Mouse (Mus musculus) spleen, postnatal 36 days (tissue): Measurements from ENCODE around the gene Zfp652.
A peak's percentile ranks its signal among the peaks of the same experiment; 100 is the strongest.
"Not testable (repeated sequence)": the region's sequence is repeated elsewhere in the genome, so short reads cannot be mapped to it uniquely, and the experiment has no call there.

Experiments used
- DNase-seq, 2 experiments: peaks; one replicate each; pipeline ENCODE4 v3.0.0; 2022; ENCODE audit warnings: low spot score in 2 of 2, mixed read lengths in 1 of 2

Gene Zfp652

DNA sequence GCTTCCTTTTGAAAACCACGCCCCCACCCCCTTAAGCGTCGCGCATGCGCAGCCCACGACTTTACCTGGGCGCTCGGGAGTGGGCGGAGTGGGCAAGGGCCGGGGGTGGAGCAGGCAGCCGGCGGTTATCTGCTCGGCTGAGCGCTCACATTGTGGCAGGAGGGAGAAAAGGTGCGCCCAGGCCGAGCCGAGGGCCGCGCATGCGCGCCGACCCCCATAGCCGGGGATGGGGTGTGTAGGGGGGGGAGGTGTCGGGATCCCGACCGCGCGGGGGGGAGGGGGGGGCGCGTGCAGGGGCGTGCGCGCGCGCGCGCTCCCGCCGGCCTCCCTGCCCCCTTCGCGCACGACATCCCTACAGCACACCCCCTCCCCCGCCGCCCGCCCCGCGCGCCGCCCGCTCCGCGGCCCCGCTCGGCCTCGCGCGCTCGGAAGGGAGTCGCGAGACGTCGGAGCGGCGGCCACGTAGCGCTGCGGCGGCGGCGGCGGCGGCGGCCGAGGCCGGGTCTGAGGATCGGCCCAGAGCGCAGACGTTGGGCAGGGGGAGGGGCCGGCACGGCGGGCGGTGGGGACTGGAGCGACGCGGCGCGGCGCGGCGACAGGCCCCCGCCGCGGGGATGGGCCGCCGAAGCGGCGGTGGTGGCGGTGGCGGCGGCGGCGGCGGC is at the start of gene Zfp652:
Zfp652 (plus strand) TSS at position 111 of the 662 bp plus-strand sequence.
- DNase-seq: peak; percentile 97

DNA sequence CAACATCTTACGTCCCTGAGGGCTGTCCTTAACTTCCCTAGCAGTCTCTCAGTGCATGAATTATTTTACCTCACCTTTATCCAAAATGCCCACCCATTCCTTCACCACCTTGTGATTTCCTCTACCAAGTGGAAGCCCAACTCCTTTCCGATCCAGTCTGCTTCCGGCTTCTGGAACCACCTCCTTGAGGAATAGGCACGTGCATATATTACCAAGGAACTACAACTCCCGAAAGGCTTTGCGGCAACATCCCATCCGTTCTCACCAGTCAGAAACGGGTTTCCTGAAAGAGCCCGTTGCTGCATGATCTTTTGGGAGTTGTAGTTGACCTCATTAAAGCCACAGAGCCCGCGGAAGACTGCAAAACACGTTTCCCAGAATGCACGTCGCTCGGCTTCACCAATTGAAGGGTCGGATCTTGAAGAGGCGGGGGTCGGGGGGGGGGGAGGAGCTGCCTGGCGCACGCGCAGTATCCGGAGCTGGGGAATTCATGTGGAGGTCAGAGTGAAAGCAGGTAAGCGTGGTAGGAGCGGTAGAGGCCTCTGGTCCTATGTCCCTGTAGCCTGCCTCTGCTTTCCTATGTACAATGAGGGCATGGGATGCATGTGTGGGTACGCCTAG is 45.8 kb upstream of the Zfp652 start, which contains the start of gene Phb:
Phb (plus strand) TSS at position 429 of the 621 bp plus-strand sequence.
- DNase-seq: peak; percentile 94 to 97

DNA sequence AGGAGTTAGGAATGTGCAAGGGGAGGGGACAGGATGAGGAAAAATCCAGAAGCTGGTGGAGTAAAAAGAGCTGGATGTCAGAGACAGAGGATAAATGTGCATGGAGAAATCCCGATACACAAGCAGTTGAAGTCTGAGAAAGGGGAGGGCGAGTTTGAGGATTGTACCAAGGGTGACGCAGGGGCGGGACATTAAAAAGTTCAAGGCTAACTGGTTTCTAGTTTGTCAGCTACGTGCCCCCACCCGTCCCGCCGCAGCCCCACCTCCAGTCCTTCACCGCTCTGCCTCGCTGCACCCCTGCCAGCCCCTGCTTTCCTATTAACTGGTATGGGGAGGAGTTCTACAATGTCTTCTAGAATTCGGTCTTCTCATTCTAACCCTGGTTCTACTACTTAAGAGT is 45.3 kb upstream of the Zfp652 start:
- DNase-seq: peak; percentile 52 to 57

DNA sequence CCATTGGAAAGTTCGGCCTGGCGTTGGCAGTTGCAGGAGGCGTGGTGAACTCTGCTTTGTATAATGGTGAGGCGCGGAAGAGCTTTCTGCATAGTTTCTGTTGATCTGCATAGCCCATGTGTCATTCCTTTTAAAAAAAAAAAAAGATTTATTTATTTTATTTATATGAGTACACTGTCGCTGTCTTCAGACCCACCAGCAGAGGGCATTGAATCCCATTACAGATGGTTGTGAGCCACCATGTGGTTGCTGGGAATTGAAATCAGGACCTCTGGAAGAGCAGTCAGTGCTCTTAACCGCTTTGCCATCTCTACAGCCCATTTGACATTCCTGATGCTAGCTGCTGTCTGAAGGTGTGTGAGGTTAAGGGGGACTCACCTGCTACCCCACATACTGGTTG is 44.4 kb upstream of the Zfp652 start:
- not testable (repeated sequence) for DNase-seq

DNA sequence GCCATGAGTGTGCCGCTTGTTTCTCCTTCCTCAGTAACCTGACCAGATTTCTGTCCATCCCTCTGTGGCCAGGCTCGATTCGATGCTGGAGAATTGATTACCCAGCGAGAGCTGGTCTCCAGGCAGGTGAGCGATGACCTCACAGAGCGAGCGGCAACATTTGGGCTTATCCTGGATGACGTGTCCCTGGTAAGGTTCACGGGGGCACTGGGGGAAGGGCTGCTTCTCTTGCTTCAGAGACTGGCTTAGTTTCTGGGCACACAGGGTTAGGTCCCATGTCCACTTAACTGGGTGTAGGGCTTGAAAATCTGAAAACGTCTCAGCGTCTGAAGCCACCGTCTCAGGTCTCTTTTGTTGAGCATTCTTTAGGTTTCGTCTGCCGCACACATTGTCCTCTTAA is 37.0 kb upstream of the Zfp652 start:
- DNase-seq: no peak

DNA sequence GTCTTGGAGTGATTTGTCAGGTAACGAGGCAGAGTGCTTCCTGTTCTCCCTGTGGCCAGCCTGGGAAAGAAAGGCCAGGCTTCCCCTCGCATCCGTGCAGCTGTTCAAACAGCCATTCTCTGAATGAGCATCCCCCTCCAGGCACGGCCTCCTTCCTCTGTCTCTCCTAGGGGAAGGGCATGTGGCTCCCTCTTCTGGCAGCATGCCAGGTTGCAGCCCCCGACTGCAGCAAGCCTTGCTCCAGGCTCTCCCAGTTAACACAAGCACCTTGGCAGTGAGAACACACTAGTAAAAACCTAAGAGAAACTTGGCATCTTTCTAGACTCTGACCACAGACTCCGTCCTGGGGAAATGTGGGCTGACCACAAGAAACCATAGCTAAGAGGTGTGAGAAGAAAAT is 36.2 kb upstream of the Zfp652 start:
- DNase-seq: peak; percentile 56 to 59

DNA sequence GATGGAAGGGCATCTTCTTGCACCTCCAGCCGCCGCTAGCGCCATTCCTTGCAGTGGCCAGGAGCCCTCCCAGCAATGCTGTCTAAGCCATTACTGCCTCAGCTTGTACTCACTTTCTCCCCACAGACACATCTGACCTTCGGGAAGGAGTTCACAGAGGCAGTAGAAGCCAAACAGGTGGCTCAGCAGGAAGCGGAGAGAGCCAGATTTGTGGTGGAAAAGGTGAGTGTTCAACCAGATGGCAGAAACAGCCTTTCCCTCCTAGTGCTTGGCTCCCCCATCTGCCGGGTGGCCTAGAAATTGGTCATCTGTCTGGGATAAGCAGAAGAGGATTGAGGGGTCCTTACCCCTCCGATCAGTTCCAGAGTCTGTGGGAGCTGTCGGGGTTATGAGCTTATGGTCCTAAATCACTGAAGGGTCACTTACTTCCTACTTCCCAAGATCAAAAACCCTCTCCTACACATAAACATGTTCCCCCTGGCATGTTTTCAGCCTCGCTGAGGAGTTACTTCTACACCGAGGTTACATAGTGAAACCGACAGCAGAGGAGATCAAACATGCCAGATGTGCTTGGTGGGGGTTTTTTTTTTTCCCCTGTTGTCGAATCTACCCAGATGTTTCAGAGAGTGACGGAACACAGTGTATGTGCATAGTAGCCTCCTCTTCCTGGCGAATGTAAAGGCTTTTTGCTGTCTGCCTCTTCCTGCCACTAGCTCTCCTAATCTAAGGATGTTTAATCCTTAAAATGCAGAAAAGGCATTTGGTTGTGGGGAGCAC is 34.4 kb upstream of the Zfp652 start:
- DNase-seq: no peak

DNA sequence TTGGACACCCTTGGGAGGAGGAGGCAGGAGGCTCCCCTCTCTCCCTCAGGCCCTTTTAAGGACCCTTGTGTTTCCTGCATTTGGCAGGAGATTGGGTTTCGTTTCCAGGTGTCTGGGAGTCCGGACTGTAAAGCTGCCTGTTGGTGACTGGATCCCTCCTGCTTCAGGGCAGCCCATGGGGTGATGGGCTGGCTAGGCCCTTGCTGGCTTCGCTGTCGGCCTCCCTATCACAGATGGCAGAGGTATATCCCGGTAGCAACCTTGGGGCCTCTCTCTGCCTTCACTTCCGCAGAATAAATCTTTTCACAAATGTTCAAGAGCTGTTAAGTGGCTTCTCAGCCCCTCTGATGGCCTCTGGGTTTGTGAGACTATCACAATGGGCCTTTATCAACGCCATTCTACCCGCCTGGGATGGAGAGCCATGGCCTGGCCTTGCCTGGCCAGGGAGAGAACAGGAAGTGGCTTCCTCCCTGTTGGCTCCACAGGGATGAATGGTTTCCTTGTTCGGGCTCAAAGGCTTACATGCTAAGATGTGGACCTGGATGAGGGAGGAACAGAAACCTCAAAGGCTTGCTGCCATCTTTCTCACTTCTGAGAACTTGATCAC is 30.4 kb upstream of the Zfp652 start:
- DNase-seq: no peak

DNA sequence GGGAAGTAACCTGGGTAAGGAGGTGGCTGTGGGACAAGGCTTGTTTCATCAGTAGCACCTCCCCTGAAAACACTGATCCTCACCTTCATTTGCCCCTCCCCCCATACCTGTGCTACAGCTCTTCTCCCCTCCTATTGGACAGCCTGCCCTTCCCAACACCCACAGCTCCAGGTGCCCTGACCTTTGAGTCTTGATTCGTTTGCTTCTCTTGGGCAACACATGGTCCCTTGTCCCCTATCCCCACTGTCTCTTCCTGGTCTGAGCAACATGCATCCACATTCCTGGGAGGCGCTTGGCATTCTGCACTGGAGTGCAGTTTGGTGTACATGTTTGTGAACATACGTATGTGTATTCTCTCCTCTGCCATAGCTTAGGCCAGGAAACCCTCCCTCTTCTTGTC is 29.5 kb upstream of the Zfp652 start:
- DNase-seq: no peak

DNA sequence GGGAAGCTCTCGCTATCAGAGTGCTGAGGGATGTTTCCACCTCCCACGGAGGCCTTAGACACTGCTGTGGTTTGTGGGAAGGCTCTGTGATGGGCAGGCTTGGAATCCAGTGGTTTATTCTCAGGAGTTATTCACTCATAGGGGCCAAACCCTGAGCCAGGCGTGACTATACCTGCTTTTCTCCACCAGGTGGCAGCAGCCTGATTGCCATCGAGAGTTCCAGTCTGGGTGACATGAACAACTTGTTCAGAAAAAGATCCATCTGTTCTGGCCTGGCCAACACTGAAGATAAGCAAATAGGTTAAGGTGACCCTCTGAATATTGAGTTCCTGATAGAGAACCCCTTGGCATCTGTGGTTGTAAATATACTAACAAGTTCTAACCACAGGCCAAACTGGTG is 26.4 kb upstream of the Zfp652 start:
- peak; percentile 62 to 73 for DNase-seq

DNA sequence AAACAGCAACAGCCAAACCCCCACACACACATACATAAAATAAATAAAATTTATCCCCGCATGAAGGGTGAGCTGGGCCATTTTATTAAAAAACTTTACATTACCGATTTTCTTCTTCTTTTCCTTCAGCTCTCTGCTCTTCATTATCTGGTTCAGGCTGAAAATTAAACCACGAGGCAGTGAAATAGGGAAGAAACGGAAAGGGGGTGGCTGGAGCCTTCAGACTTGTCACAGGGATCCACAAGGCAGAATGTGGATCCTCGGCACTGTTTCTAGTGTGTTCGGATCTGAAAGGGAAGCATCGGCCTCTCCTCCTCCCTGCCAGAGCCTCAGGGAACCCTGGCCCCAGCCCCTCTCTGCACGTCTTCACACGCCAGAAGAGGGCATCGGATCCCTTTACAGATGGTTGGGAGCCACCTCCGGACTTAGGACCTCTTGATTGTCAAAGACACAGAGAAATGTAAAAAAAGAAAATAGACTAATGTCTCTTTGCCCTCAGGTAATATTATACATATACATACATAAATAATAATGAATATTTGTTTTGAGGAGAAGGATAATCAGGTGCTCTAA is 25.3 kb upstream of the Zfp652 start:
- no peak for DNase-seq

DNA sequence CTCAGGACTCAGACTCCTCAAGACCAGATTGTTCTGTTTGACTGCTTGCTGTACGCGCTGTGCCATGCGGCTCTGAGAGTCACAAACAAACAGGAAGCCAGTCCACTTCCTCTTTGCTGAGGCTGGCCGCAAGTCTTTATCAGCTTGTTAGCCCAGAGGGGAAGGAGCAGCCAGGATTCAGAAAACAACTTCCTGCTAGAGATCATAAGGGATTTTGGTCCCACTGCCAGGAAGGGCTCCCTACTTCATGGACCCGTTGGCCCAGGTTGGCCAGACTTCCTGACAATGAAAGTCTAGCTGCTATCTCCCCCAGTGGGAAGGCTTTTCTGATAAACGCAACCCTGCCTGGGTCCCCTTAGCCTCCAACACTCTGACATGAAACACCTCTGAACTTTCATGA is 24.0 kb upstream of the Zfp652 start:
- peak; percentile 75 to 79 for DNase-seq

DNA sequence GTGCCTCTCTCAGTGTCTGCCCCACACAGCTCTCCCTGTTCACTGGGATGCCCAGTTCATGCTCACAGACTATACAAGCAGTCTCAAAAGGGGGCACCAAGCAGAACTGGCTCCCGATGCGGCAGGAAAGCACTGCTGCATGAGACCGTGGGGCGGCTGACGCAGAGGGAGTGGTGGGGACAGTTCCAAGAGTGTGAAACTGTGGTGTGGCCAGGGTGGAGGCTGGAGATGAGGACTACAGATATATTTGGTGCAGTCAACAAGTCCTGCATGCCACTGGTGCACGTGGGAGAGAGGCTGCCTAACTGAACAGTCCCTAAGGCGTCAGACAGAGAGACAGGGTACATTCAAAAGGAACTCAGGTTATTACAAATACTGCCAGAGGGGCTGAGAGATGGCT is 23.5 kb upstream of the Zfp652 start:
- peak; percentile 29 to 41 for DNase-seq

DNA sequence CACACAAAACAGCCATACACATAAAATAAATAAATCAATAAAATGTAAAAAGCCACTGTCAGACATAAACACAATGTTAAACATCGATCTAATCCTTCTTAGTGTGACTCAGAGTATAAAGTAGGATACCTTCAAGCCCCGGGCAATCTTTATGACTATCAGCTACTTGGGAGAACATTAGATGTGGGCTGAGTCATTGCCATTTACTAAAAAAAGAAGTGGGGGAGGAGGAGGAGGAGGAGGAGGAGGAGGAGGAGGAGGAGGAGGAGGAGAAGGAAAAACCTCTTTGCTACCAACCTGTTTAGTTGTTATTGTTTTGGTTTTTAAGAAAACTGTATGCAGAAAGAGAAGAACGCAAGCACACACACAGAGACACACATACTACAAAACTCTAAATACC is 22.9 kb upstream of the Zfp652 start:
- no peak for DNase-seq

DNA sequence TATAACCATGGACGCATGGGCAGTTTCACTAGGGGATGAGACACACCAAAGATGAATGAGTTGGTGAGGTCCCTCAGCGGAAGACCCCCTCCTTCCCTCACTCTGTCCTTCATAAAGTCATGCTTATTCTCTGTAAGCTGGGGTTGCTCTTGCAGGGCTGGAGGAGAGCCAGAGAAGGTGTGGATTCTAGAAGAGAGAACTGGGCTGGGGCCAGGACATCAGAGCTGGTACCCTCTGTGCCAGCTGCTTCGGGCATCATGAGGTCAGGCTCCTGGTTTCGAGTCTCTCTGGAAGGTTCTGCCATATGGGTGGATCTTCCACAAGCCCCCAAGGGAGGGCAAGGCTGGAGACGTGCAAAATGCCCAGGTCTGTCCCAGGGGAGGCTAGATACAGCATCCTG is 13.9 kb upstream of the Zfp652 start:
- no peak for DNase-seq

DNA sequence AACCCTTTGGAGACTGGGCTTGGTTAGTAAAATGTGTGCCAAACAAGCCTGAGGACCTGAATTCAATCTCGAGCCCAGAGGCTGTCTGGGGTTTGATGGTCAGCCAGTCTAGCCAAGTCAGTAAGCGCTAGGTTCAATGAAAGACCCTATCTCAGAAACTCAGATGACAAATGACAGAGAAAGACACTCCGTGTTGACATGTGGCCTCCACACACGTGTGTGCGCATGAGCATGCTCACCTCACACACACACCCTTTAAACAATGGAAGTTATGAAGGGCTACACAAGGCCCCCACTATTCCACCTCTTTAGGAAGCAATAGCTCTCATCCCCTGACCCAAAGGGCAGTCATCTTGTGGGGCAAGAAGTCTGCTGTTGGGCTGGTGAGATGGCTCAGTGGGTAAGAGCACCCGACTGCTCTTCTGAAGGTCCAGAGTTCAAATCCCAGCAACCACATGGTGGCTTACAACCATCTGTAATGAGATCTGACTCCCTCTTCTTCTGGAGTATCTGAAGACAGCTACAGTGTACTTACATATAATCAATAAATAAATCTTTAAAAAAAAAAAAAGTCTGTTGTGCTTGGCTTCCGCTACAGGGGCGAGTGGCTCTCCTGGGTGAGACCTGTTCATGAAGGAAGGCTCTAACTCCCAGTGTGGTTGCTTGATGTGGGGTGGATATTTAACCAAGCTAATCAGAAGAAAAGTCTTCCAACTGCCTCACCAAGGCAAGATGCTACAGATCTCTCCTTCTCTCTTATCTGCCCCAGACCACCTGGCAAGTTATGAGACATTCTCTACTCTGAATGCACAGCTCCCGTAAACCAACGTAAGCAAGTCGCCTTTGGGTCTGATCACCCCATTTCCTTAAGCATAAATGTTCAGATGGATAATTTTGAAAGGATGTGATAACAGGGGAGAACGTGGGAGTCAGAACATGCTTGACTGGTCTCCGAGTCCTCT is 11.4 kb upstream of the Zfp652 start:
- peak in 1 of 2 experiments; percentile 20 for DNase-seq

DNA sequence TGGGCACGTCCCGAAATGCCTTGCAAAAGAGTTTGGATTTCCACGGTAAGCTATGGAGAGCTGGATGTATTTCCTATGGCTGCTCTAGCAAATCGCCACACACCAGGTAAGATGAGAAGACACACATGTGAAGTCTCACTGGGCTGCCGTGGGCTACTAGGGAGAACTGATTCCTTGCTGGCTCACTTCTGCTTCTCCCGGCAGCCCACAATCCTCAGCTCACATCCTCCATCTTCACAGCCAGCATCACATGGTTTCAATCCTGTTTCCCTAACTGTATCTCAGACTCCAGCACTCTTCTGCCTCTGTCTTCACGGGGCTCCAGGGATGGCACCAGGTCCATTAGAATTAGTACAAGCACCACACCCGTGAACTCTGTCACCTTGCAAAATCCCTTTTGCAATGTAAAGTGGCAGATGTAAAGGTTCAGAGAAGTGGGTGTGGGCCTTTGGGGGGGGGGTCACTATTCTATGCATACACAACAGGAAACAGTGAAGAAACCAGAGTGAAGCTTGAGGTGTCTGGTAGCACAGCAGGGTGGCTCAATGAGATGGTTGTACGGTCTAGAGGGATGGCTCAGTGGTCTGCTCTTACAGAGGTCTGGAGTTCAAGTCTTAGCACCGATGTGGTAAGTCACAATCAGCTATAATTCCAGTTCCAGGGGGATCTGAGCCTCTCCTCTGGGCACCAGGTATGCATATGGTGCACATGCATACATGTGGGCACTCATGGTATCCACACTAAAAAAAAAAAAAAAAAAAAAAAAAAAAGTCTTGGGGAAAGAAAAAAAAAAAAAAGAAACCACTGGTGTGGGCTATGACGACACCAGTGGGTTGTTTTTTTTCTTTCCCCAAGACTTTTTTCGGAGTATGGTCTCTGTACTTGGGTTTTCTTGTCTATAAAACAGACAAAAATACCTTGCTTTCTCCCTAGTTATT is 8.2 kb upstream of the Zfp652 start:
- no peak for DNase-seq

DNA sequence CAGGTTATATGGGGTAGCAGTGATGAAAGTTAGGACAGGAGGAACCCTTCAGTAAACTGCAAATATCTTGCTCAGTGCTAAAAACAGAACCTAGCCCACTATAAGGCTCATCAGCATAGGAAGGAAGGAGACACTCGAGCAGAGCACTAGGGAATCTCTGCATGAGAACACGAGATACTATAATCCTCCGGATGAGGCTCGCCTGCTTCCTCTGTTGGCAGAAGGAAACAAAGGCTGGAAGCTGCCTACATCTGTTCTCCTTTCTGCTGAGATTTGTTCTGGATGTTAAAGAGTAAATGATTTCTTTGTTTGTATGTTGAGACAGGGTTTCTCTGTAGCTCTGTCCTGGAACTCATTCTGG is 7.5 kb upstream of the Zfp652 start:
- DNase-seq: no peak

DNA sequence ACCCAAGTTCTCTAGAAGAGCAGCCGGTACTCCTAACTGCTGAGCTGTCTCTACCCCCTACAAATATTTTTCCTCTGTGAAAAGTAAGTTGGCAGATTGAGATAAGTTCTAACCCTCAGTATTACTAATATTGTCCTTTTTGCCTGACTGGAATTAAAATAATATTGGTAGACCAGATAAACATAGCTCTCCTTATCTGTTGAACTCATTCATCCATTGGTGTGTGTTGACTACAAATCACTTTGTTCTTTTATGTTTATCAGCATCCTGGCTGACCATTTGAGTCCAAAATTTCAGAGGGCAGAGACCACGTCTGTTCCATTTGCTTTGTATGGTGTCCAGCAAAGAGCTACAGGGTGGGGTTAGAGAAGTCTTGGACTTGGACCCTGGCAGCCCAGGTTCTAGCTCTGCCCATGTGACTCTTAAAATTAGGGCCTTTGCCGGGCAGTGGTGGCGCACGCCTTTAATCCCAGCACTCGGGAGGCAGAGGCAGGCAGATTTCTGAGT is 2.9 kb upstream of the Zfp652 start:
- no peak for DNase-seq

DNA sequence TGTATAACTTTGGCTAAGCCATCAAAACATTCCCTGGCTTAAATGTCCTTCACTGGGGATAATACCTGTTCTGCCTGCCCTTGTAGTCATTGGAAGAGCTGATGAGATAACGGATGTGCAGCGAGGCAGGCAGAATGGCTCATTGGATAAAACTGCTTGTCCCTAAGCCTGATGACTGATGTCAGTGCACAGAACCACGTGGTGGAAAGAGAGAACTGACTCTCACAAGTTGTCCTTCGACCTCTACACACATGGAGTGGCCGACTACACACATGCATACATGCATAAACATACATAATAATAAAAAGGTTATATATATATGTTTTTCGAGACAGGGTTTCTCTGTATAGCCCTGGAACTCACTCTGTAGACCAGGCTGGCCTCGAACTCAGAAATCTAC is 2.0 kb upstream of the Zfp652 start:
- no peak for DNase-seq
